Mouse (Mus musculus): ENCODE data around the gene Tmem115. TPM values are rescaled to one million over a fixed set of nuclear protein-coding genes. Genes with fewer than 3 reads are reported as not detected.
"Not testable (repeated sequence)": the region's sequence is repeated elsewhere in the genome, so short reads cannot be mapped to it uniquely, and the experiment has no call there.

Tmem115 gene
- polyA plus RNA-seq, 1 experiment, result 28.6 TPM

GRCm38 (mm10) chr9:107553541-107554318 is 20.0 kb downstream of the Tmem115 start:
- TF ChIP-seq POLR2A (IDR thresholded peaks at IDR 0.05; ENCODE audit: low read depth, low read length) (no peak), CTCF (IDR thresholded peaks at IDR 0.05; ENCODE audit: extremely low read depth, insufficient read depth, insufficient read length, insufficient replicate concordance) (no peak)
- no peaks in the 10 kb centered on the region for H3K27me3 ChIP-seq (ENCODE audit: control insufficient read depth, insufficient read depth, low read length)
- peaks cover 15% of the 10 kb centered on the region for H3K36me3 ChIP-seq (ENCODE audit: control insufficient read depth, insufficient read depth, low read length)
- WGBS, result 4% methylated on average over 37 of the region's 37 CpGs
- H3K4me3 ChIP-seq (ENCODE audit: extremely low read depth, insufficient read depth, insufficient read length), result peak overlapping the region; percentile 70
- peak in 1 of 2 experiments; percentile 52 for DNase-seq (ENCODE audit: low read depth in 1 of 2, low spot score in 2 of 2)
- peaks cover 31% of the 10 kb centered on the region for H3K4me1 ChIP-seq (ENCODE audit: control insufficient read depth, insufficient read depth, insufficient read length)
- H3K27ac ChIP-seq (ENCODE audit: insufficient read depth, low read length), result peak overlapping the region; percentile 91

GRCm38 (mm10) chr9:107554319-107554825 is 20.6 kb downstream of the Tmem115 start:
- TF ChIP-seq POLR2A (IDR thresholded peaks at IDR 0.05; ENCODE audit: low read depth, low read length) (peak; percentile 91), CTCF (IDR thresholded peaks at IDR 0.05; ENCODE audit: extremely low read depth, insufficient read depth, insufficient read length, insufficient replicate concordance) (no peak)
- H3K4me3 ChIP-seq (ENCODE audit: extremely low read depth, insufficient read depth, insufficient read length), result peak overlapping the region; percentile 91
- under 1% methylated on average over 52 of the region's 53 CpGs for WGBS
- H3K27ac ChIP-seq (ENCODE audit: insufficient read depth, low read length), result peak overlapping the region; percentile 97
- peaks cover 21% of the 10 kb centered on the region for H3K36me3 ChIP-seq (ENCODE audit: control insufficient read depth, insufficient read depth, low read length)
- H3K27me3 ChIP-seq (ENCODE audit: control insufficient read depth, insufficient read depth, low read length), result no peaks in the 10 kb centered on the region
- DNase-seq (ENCODE audit: low read depth in 1 of 2, low spot score in 2 of 2), result peak; percentile 91 to 98
- H3K4me1 ChIP-seq (ENCODE audit: control insufficient read depth, insufficient read depth, insufficient read length), result peaks cover 31% of the 10 kb centered on the region

GRCm38 (mm10) chr9:107555031-107555457 is 21.3 kb downstream of the Tmem115 start:
- Histone ChIP-seq H3K36me3 (ENCODE audit: control insufficient read depth, insufficient read depth, low read length) (peaks cover 24% of the 10 kb centered on the region), H3K27me3 (ENCODE audit: control insufficient read depth, insufficient read depth, low read length) (no peaks in the 10 kb centered on the region), H3K4me3 (ENCODE audit: extremely low read depth, insufficient read depth, insufficient read length) (peak overlapping the region; percentile 91), H3K4me1 (ENCODE audit: control insufficient read depth, insufficient read depth, insufficient read length) (peaks cover 30% of the 10 kb centered on the region), H3K27ac (ENCODE audit: insufficient read depth, low read length) (peak overlapping the region; percentile 97)
- peak in 1 of 2 experiments; percentile 42 for DNase-seq (ENCODE audit: low read depth in 1 of 2, low spot score in 2 of 2)
- WGBS, result under 1% methylated on average over 23 of the region's 23 CpGs
- TF ChIP-seq POLR2A (IDR thresholded peaks at IDR 0.05; ENCODE audit: low read depth, low read length), result no peak
- no peak for TF ChIP-seq CTCF (IDR thresholded peaks at IDR 0.05; ENCODE audit: extremely low read depth, insufficient read depth, insufficient read length, insufficient replicate concordance)

- H3K4me1 ChIP-seq (ENCODE audit: control insufficient read depth, insufficient read depth, insufficient read length), result peaks cover 24% of the 10 kb centered on the region
- TF ChIP-seq CTCF (IDR thresholded peaks at IDR 0.05; ENCODE audit: extremely low read depth, insufficient read depth, insufficient read length, insufficient replicate concordance), result no peak
- no peak for TF ChIP-seq POLR2A (IDR thresholded peaks at IDR 0.05; ENCODE audit: low read depth, low read length)
- 55% methylated on average over 2 of the region's 2 CpGs for WGBS
Observed at GRCm38 (mm10) chr9:107555701-107556100, 22.0 kb downstream of the Tmem115 start.

GRCm38 (mm10) chr9:107556346-107556745 is 22.6 kb downstream of the Tmem115 start:
- H3K4me3 ChIP-seq (ENCODE audit: extremely low read depth, insufficient read depth, insufficient read length), result no peak overlapping the region
- no peak for TF ChIP-seq POLR2A (IDR thresholded peaks at IDR 0.05; ENCODE audit: low read depth, low read length)
- TF ChIP-seq CTCF (IDR thresholded peaks at IDR 0.05; ENCODE audit: extremely low read depth, insufficient read depth, insufficient read length, insufficient replicate concordance), result no peak
- peaks cover 19% of the 10 kb centered on the region for H3K4me1 ChIP-seq (ENCODE audit: control insufficient read depth, insufficient read depth, insufficient read length)
- WGBS, result 27% methylated on average over 3 of the region's 3 CpGs
- DNase-seq (ENCODE audit: low read depth in 1 of 2, low spot score in 2 of 2), result no peak
- no peaks in the 10 kb centered on the region for H3K27me3 ChIP-seq (ENCODE audit: control insufficient read depth, insufficient read depth, low read length)
- H3K27ac ChIP-seq (ENCODE audit: insufficient read depth, low read length), result 0 out of 2 replicates have a peak overlapping the region, but pooled peaks have one; percentile 3
- H3K36me3 ChIP-seq (ENCODE audit: control insufficient read depth, insufficient read depth, low read length), result peaks cover 30% of the 10 kb centered on the region

More at GRCm38 (mm10) chr9:107555701-107556100, 22.0 kb downstream of the Tmem115 start:
- Histone ChIP-seq H3K27me3 (ENCODE audit: control insufficient read depth, insufficient read depth, low read length) (no peaks in the 10 kb centered on the region), H3K27ac (ENCODE audit: insufficient read depth, low read length) (peak overlapping the region; percentile 97; the same call in 1 of the 2 replicates), H3K4me3 (ENCODE audit: extremely low read depth, insufficient read depth, insufficient read length) (peak overlapping the region; percentile 91), H3K36me3 (ENCODE audit: control insufficient read depth, insufficient read depth, low read length) (peaks cover 26% of the 10 kb centered on the region)
- DNase-seq (ENCODE audit: low read depth in 1 of 2, low spot score in 2 of 2), result no peak

GRCm38 (mm10) chr9:107563029-107563581 is 29.4 kb downstream of the Tmem115 start, which contains the start of gene Tusc2:
Gene Tusc2, plus strand, starts transcription at chr9:107563255.
- H3K27ac ChIP-seq (ENCODE audit: insufficient read depth, low read length), result peak within 1 kb of the TSS; percentile 45
- no peak for TF ChIP-seq CTCF (IDR thresholded peaks at IDR 0.05; ENCODE audit: extremely low read depth, insufficient read depth, insufficient read length, insufficient replicate concordance)
- peak; percentile 40; the same call in 1 of the 2 replicates for TF ChIP-seq POLR2A (IDR thresholded peaks at IDR 0.05; ENCODE audit: low read depth, low read length)
- peaks cover 25% of the 10 kb centered on the region for H3K36me3 ChIP-seq (ENCODE audit: control insufficient read depth, insufficient read depth, low read length)
- WGBS, result under 1% methylated on average over 42 of the region's 46 CpGs
- H3K27me3 ChIP-seq (ENCODE audit: control insufficient read depth, insufficient read depth, low read length), result no peaks in the 10 kb centered on the region
- peaks cover 10% of the 10 kb centered on the region; the same call in 1 of the 2 replicates for H3K4me1 ChIP-seq (ENCODE audit: control insufficient read depth, insufficient read depth, insufficient read length)
- peak; percentile 82 to 95 for DNase-seq (ENCODE audit: low read depth in 1 of 2, low spot score in 2 of 2)
- H3K4me3 ChIP-seq (ENCODE audit: extremely low read depth, insufficient read depth, insufficient read length), result peak within 1 kb of the TSS; percentile 72

GRCm38 (mm10) chr9:107565556-107565955 is 31.8 kb downstream of the Tmem115 start:
- peaks cover 17% of the 10 kb centered on the region; the same call in 1 of the 2 replicates for H3K4me1 ChIP-seq (ENCODE audit: control insufficient read depth, insufficient read depth, insufficient read length)
- not testable (repeated sequence) for H3K4me3 ChIP-seq (ENCODE audit: extremely low read depth, insufficient read depth, insufficient read length); H3K36me3 ChIP-seq (ENCODE audit: control insufficient read depth, insufficient read depth, low read length); H3K27me3 ChIP-seq (ENCODE audit: control insufficient read depth, insufficient read depth, low read length); DNase-seq (ENCODE audit: low read depth in 1 of 2, low spot score in 2 of 2); H3K27ac ChIP-seq (ENCODE audit: insufficient read depth, low read length)
- WGBS, result 48% methylated on average over 5 of the region's 5 CpGs
